Mouse (Mus musculus) hindbrain, embryonic 14.5 days (tissue): Measurements from ENCODE around the gene Crip2. TPM values are rescaled to one million over a fixed set of nuclear protein-coding genes. Genes with fewer than 3 reads are reported as not detected.

Source experiments
- ATAC-seq: fragments of 200-750 bp; cut with Nextera tagmentation; 2 replicates; pipeline ENCODE4 v1.8.0; 2017; ENCODE audit warnings: moderate number of reproducible peaks, mild to moderate bottlenecking, moderate TSS enrichment, moderate library complexity; ENCODE audit not compliant: low FRiP score
- DNase-seq: peaks from one replicate; pipeline ENCODE4 v3.0.0-alpha.2; 2015; ENCODE audit warnings: low spot score
- H3K27ac ChIP-seq: fragments of 300-500 bp; sonication (generic); 2 replicates; pipeline ENCODE4 v1.5.1; 2014; ENCODE audit warnings: mild to moderate bottlenecking, moderate library complexity
- H3K27me3 ChIP-seq: fragments of 300-500 bp; sonication (generic); 2 replicates; pipeline ENCODE4 v1.6.1; 2014; ENCODE audit warnings: mild to moderate bottlenecking, low read length, mixed read lengths; ENCODE audit not compliant: control insufficient read depth, insufficient read depth
- H3K36me3 ChIP-seq: fragments of 300-500 bp; sonication (generic); replicated peaks from 2 replicates; pipeline ENCODE4 v1.6.1; 2014; ENCODE audit not compliant: control insufficient read depth, insufficient read depth
- H3K4me1 ChIP-seq: fragments of 300-500 bp; sonication (generic); replicated peaks from 2 replicates; pipeline ENCODE4 v1.6.1; 2014; ENCODE audit warnings: antibody characterized with exemption, low read length, mixed read lengths; ENCODE audit not compliant: control insufficient read depth, insufficient read depth
- H3K4me2 ChIP-seq: fragments of 300-500 bp; sonication (generic); replicated peaks from 2 replicates; pipeline ENCODE4 v1.6.1; 2014; ENCODE audit warnings: mild to moderate bottlenecking, moderate library complexity
- H3K4me3 ChIP-seq: fragments of 300-500 bp; sonication (generic); replicated peaks from 2 replicates; pipeline ENCODE4 v1.5.1; 2014; ENCODE audit warnings: mild to moderate bottlenecking, low read length
- H3K9ac ChIP-seq: fragments of 300-500 bp; sonication (generic); 2 replicates; pipeline ENCODE4 v1.6.1; 2014
- H3K9me3 ChIP-seq: fragments of 300-500 bp; sonication (generic); 2 replicates; pipeline ENCODE4 v1.6.1; 2016; ENCODE audit warnings: low read length; ENCODE audit not compliant: control insufficient read depth
- WGBS: fragments of 180-500 bp; shearing (Covaris S2); extraction: QIAGEN DNeasy Blood & Tissue Kit; methylation state at CpG from one replicate; pipeline ENCODE4 v1.1.7; 2014; 5-methylcytosine and 5-hydroxymethylcytosine counted together
- polyA plus RNA-seq: library from polyadenylated mRNA; unstranded; fragments of >200 nt; fragmentation: Nextera tagmentation; extraction: Ambion mirVana; gene quantifications from 2 replicates; pipeline ENCODE4 v1.2.1, GENCODE M21; 2014

Gene Crip2
- polyA plus RNA-seq, 1 experiment from 2014 or later, result 288 TPM

GRCm38 (mm10) chr12:113185442-113186291 is 45.6 kb downstream of the Crip2 start, which contains the start of gene Tmem121:
Gene Tmem121 (plus strand): TSS chr12:113185930.
- peaks cover 3% of the 10 kb centered on the region; the same call in 1 of the 2 replicates for H3K9me3 ChIP-seq
- H3K4me2 ChIP-seq, result peak within 1 kb of the TSS; percentile 59
- H3K4me1 ChIP-seq, result peaks cover 18% of the 10 kb centered on the region
- DNase-seq (peak; percentile 59), ATAC-seq (peak; percentile 70)
- peak within 1 kb of the TSS; percentile 88 for H3K9ac ChIP-seq
- peaks cover 26% of the 10 kb centered on the region for H3K36me3 ChIP-seq
- peak within 1 kb of the TSS; percentile 75 for H3K4me3 ChIP-seq
- no peaks in the 10 kb centered on the region for H3K27me3 ChIP-seq
- 2% methylated on average over 54 of the region's 63 CpGs for whole genome bisulfite sequencing
- H3K27ac ChIP-seq, result peak within 1 kb of the TSS; percentile 66; the same call in 1 of the 2 replicates

- peak overlapping the region; percentile 66; the same call in 1 of the 2 replicates for H3K27ac ChIP-seq
- DNase-seq, result no peak
- 33% methylated on average over 12 of the region's 12 CpGs for WGBS
These were observed 46.4 kb downstream of the Crip2 start for GRCm38 (mm10) chr12:113186326-113187010.

GRCm38 (mm10) chr12:113187011-113187375 is 47.0 kb downstream of the Crip2 start:
- no peak overlapping the region for H3K27ac ChIP-seq

More at GRCm38 (mm10) chr12:113186326-113187010, 46.4 kb downstream of the Crip2 start:
- Histone ChIP-seq H3K4me3 (peak overlapping the region; percentile 75), H3K27me3 (no peaks in the 10 kb centered on the region), H3K9me3 (peaks cover 3% of the 10 kb centered on the region; the same call in 1 of the 2 replicates), H3K9ac (peak overlapping the region; percentile 88), H3K4me1 (peaks cover 18% of the 10 kb centered on the region), H3K4me2 (peak overlapping the region; percentile 59), H3K36me3 (peaks cover 34% of the 10 kb centered on the region)
- ATAC-seq, result peak; percentile 9; the same call in 1 of the 2 replicates

GRCm38 (mm10) chr12:113187584-113188295 is 47.7 kb downstream of the Crip2 start:
- Histone ChIP-seq H3K4me2 (peak overlapping the region; percentile 59), H3K9ac (peak overlapping the region; percentile 88), H3K4me3 (peak overlapping the region; percentile 75), H3K27ac (peak overlapping the region; percentile 54; the same call in 1 of the 2 replicates), H3K4me1 (peaks cover 18% of the 10 kb centered on the region), H3K27me3 (no peaks in the 10 kb centered on the region), H3K9me3 (peaks cover 3% of the 10 kb centered on the region; the same call in 1 of the 2 replicates), H3K36me3 (peaks cover 37% of the 10 kb centered on the region)
- 4% methylated on average over 56 of the region's 56 CpGs for WGBS
- ATAC-seq (peak; percentile 43), DNase-seq (peak; percentile 89)

More at GRCm38 (mm10) chr12:113187011-113187375, 47.0 kb downstream of the Crip2 start:
- 58% methylated on average over 4 of the region's 4 CpGs for WGBS
- peaks cover 18% of the 10 kb centered on the region for H3K4me1 ChIP-seq
- DNase-seq (no peak), ATAC-seq (no peak)
- H3K36me3 ChIP-seq, result peaks cover 35% of the 10 kb centered on the region
- H3K27me3 ChIP-seq, result no peaks in the 10 kb centered on the region
- peak overlapping the region; percentile 88 for H3K9ac ChIP-seq
- peaks cover 3% of the 10 kb centered on the region; the same call in 1 of the 2 replicates for H3K9me3 ChIP-seq
- H3K4me2 ChIP-seq, result peak overlapping the region; percentile 59
- peak overlapping the region; percentile 75 for H3K4me3 ChIP-seq

- Histone ChIP-seq H3K9ac (no peak overlapping the region; the same call in 1 of the 2 replicates), H3K9me3 (peaks cover 3% of the 10 kb centered on the region; the same call in 1 of the 2 replicates), H3K4me3 (peak overlapping the region; percentile 75), H3K4me2 (peak overlapping the region; percentile 59), H3K27ac (no peak overlapping the region), H3K27me3 (no peaks in the 10 kb centered on the region), H3K4me1 (peaks cover 18% of the 10 kb centered on the region), H3K36me3 (peaks cover 42% of the 10 kb centered on the region)
- DNase-seq (no peak), ATAC-seq (no peak)
- 91% methylated on average over 51 of the region's 51 CpGs for WGBS
These were observed 48.5 kb downstream of the Crip2 start for GRCm38 (mm10) chr12:113188349-113189055.

GRCm38 (mm10) chr12:113193423-113193822 is 53.4 kb downstream of the Crip2 start:
- Histone ChIP-seq H3K4me1 (no peaks in the 10 kb centered on the region), H3K36me3 (peaks cover 39% of the 10 kb centered on the region), H3K27me3 (no peaks in the 10 kb centered on the region), H3K4me3 (no peak overlapping the region), H3K27ac (no peak overlapping the region), H3K4me2 (no peak overlapping the region), H3K9me3 (peaks cover 2% of the 10 kb centered on the region; the same call in 1 of the 2 replicates), H3K9ac (no peak overlapping the region)
- ATAC-seq (no peak), DNase-seq (no peak)
- 83% methylated on average over 2 of the region's 2 CpGs for WGBS

Other genes starting within 250 kb of the Crip2 start
- gene Jag2, start 210.5 kb upstream of the Crip2 start, polyA plus RNA-seq, result 12.5 and 16.1 TPM in 2 replicates
- gene Nudt14, start 198.1 kb upstream of the Crip2 start, polyA plus RNA-seq, result 60.9 and 70.1 TPM in 2 replicates
- gene Btbd6, start 163.8 kb upstream of the Crip2 start, polyA plus RNA-seq, result 52.2 and 52.8 TPM in 2 replicates
- gene Brf1, start 139.5 kb upstream of the Crip2 start, polyA plus RNA-seq, result 41.4 and 46.3 TPM in 2 replicates
- gene Pacs2, start 125.7 kb upstream of the Crip2 start, polyA plus RNA-seq, result 26.8 and 27.9 TPM in 2 replicates
- 0.40 TPM in 1 of 2 replicates, not detected in the other for gene Tex22, start 65.7 kb upstream of the Crip2 start, polyA plus RNA-seq
- gene Mta1, start 42.0 kb upstream of the Crip2 start, polyA plus RNA-seq, result 17.8 and 19.3 TPM in 2 replicates
- gene Crip1, start 6.1 kb downstream of the Crip2 start, polyA plus RNA-seq, result 30.5 and 34.4 TPM in 2 replicates
- gene Tedc1, start 16.2 kb downstream of the Crip2 start, polyA plus RNA-seq, result 10.2 and 14.4 TPM in 2 replicates
- gene Tmem121, start 45.7 kb downstream of the Crip2 start, polyA plus RNA-seq, result 28.0 and 33.4 TPM in 2 replicates